17 mouse cellular contexts compared by ENCODE assay signal in genomic region chr5:120434231-120434735, GRCm38 (mm10). TPM values are rescaled to one million over a fixed set of nuclear protein-coding genes. Genes with fewer than 3 reads are reported as not detected.
DNase-seq lines count a peak whose midpoint lies in the region; ATAC-seq and TF ChIP-seq lines count a peak whose summit lies in the region.
"Had no signal": no experiment of that assay in that cellular context is flagged by ENCODE, and none has a peak within 500 bp of the region (broad histone marks: within the 10 kb centered on the region; RNA-seq: fewer than 3 reads in every experiment).

No protein-coding gene starts in this region.

- DNase-seq in R1 (ENCODE audit: low read depth, low spot score): peak; percentile 22
- no peak for DNase-seq in forebrain, embryonic 14.5 days (ENCODE audit: low spot score)
- DNase-seq in lung, adult 18-20 months: no peak
- no peak for DNase-seq in left cerebral cortex, adult 9 months (ENCODE audit: low spot score in 2 of 2)
- DNase-seq in gastrocnemius, adult 2 months: no peak
- DNase-seq in adrenal gland, postnatal 25 days: no peak
- DNase-seq: adrenal gland, postnatal 36 days; heart, postnatal 14 days; kidney, postnatal 25 days; liver; lung, embryonic 14.5 days had no signal

- peaks cover 17% of the 10 kb centered on the region for H3K4me1 ChIP-seq in forebrain, embryonic 14.5 days (ENCODE audit: control insufficient read depth, insufficient read depth, low read length)
- H3K4me1 ChIP-seq in hindbrain, embryonic 16.5 days (ENCODE audit: control insufficient read depth, insufficient read depth, low read depth, low read length): peaks cover 7% of the 10 kb centered on the region
- H3K4me1 ChIP-seq in midbrain, embryonic 16.5 days (ENCODE audit: control insufficient read depth, insufficient read depth, low read length): peaks cover 12% of the 10 kb centered on the region

- H3K9ac ChIP-seq in forebrain, embryonic 14.5 days (ENCODE audit: low read length): peak overlapping the region; percentile 43
- H3K9ac ChIP-seq in hindbrain, embryonic 16.5 days (ENCODE audit: low read depth, low read length): peak overlapping the region; percentile 63
- H3K9ac ChIP-seq in midbrain, embryonic 16.5 days (ENCODE audit: low read depth, low read length): peak overlapping the region; percentile 64
- H3K9ac ChIP-seq: lung, embryonic 14.5 days had no signal

- no peaks in the 10 kb centered on the region for H3K36me3 ChIP-seq in forebrain, embryonic 14.5 days (ENCODE audit: control insufficient read depth, insufficient read depth, low read length)
- H3K36me3 ChIP-seq in hindbrain, embryonic 16.5 days (ENCODE audit: control insufficient read depth, insufficient read depth, low read length): no peaks in the 10 kb centered on the region
- no peaks in the 10 kb centered on the region for H3K36me3 ChIP-seq in midbrain, embryonic 16.5 days (ENCODE audit: control insufficient read depth, insufficient read depth, low read length)

- intact Hi-C loops in gastrocnemius, adult 2 months (cut with DNase I): no loop called here

- no peak for TF ChIP-seq CTCF in gastrocnemius, adult 2 months (IDR thresholded peaks at IDR 0.05)

- H3K9me3 ChIP-seq in forebrain, embryonic 14.5 days (replicated peaks; ENCODE audit: control insufficient read depth, low read length): no peaks in the 10 kb centered on the region
- no peaks in the 10 kb centered on the region for H3K9me3 ChIP-seq in hindbrain, embryonic 16.5 days (ENCODE audit: control insufficient read depth, low read length)
- H3K9me3 ChIP-seq in midbrain, embryonic 16.5 days (replicated peaks; ENCODE audit: control insufficient read depth, low read length, poor library complexity, severe bottlenecking): no peaks in the 10 kb centered on the region
- H3K9me3 ChIP-seq: megakaryocyte, embryonic 14.5 days had no signal

- 3% methylated on average over 21 of the region's 21 CpGs for WGBS in forebrain, embryonic 14.5 days
- WGBS in hindbrain, embryonic 16.5 days: 3% methylated on average over 21 of the region's 21 CpGs
- 3% methylated on average over 21 of the region's 21 CpGs for WGBS in midbrain, embryonic 16.5 days

- no peak overlapping the region for H3K27ac ChIP-seq in forebrain, embryonic 14.5 days (ENCODE audit: low read depth, low read length)
- H3K27ac ChIP-seq in hindbrain, embryonic 16.5 days (ENCODE audit: low read depth, low read length): peak overlapping the region; percentile 73
- H3K27ac ChIP-seq in midbrain, embryonic 16.5 days (ENCODE audit: low read length): peak overlapping the region; percentile 89
- H3K27ac ChIP-seq in gastrocnemius, adult 2 months: no peak overlapping the region

- peak overlapping the region; percentile 58 for H3K4me2 ChIP-seq in forebrain, embryonic 14.5 days (ENCODE audit: low read length)
- peak overlapping the region; percentile 68 for H3K4me2 ChIP-seq in hindbrain, embryonic 16.5 days (ENCODE audit: low read length)
- peak overlapping the region; percentile 52 for H3K4me2 ChIP-seq in midbrain, embryonic 16.5 days (ENCODE audit: low read length)
- H3K4me2 ChIP-seq: lung, embryonic 14.5 days had no signal

- H3K4me3 ChIP-seq in forebrain, embryonic 14.5 days (ENCODE audit: low read depth, low read length): peak overlapping the region; percentile 38
- H3K4me3 ChIP-seq in hindbrain, embryonic 16.5 days (ENCODE audit: low read length): peak overlapping the region; percentile 49
- H3K4me3 ChIP-seq in midbrain, embryonic 16.5 days (ENCODE audit: low read depth, low read length): peak overlapping the region; percentile 57
- H3K4me3 ChIP-seq in gastrocnemius, adult 2 months: no peak overlapping the region
- H3K4me3 ChIP-seq: megakaryocyte, embryonic 14.5 days had no signal

- H3K27me3 ChIP-seq in forebrain, embryonic 14.5 days (replicated peaks; ENCODE audit: control insufficient read depth, insufficient read depth, low read length): peaks cover 91% of the 10 kb centered on the region
- H3K27me3 ChIP-seq in hindbrain, embryonic 16.5 days (replicated peaks; ENCODE audit: control insufficient read depth, insufficient read depth, low read length): peaks cover 27% of the 10 kb centered on the region
- peaks cover 21% of the 10 kb centered on the region for H3K27me3 ChIP-seq in midbrain, embryonic 16.5 days (ENCODE audit: control insufficient read depth, insufficient read depth, low read depth, low read length)

- ATAC-seq in forebrain, embryonic 14.5 days: no peak
- no peak for ATAC-seq in hindbrain, embryonic 16.5 days
- ATAC-seq in midbrain, embryonic 16.5 days: no peak
- ATAC-seq: intestine, embryonic 16.5 days had no signal

RNA-seq across cellular contexts. Expression of gene Lhx5, which starts 2.8 kb away (rescaled TPM):
- polyA plus RNA-seq in forebrain, embryonic 14.5 days (2014; fragmentation: Nextera tagmentation; extraction: Ambion mirVana): 3.5 and 5.1 TPM in 2 replicates
- polyA plus RNA-seq in hindbrain, embryonic 16.5 days (2015; fragmentation: Nextera tagmentation; extraction: Ambion mirVana): 20.1 and 24.3 TPM in 2 replicates
- polyA plus RNA-seq in midbrain, embryonic 16.5 days (2015; fragmentation: Nextera tagmentation; extraction: Ambion mirVana): 22.5 and 23.2 TPM in 2 replicates
- not detected for total RNA-seq in gastrocnemius, adult 2 months (2021)
- not detected in 2 replicates for total RNA-seq in adrenal gland, postnatal 25 days (2021)
- total RNA-seq: adrenal gland, postnatal 36 days; common myeloid progenitor, adult 5-6 weeks; heart, adult 8-10 months; heart, postnatal 14 days had no signal
- polyA plus RNA-seq: intestine, embryonic 16.5 days; lung, embryonic 14.5 days had no signal

RNA-seq across cellular contexts. Expression of gene Sdsl, which starts 38.3 kb away (rescaled TPM):
- 2.2 and 3.2 TPM in 2 replicates for polyA plus RNA-seq in forebrain, embryonic 14.5 days (2014; fragmentation: Nextera tagmentation; extraction: Ambion mirVana)
- 8.1 and 9.4 TPM in 2 replicates for polyA plus RNA-seq in hindbrain, embryonic 16.5 days (2015; fragmentation: Nextera tagmentation; extraction: Ambion mirVana)
- polyA plus RNA-seq in midbrain, embryonic 16.5 days (2015; fragmentation: Nextera tagmentation; extraction: Ambion mirVana): 5.1 and 5.6 TPM in 2 replicates
- total RNA-seq in gastrocnemius, adult 2 months (2021): 1 to 10 TPM in 1 of 2 experiments, under 1 TPM in 1; 0.41 to 1.1 TPM
- 65.0 and 99.0 TPM in 2 replicates for total RNA-seq in adrenal gland, postnatal 25 days (2021)

RNA-seq across cellular contexts. Expression of gene Sds, which starts 42.0 kb away (rescaled TPM):
- not detected in 2 replicates for polyA plus RNA-seq in forebrain, embryonic 14.5 days (2014; fragmentation: Nextera tagmentation; extraction: Ambion mirVana)
- polyA plus RNA-seq in hindbrain, embryonic 16.5 days (2015; fragmentation: Nextera tagmentation; extraction: Ambion mirVana): 0.40 and 0.80 TPM in 2 replicates
- 0.36 TPM in 1 of 2 replicates, not detected in the other for polyA plus RNA-seq in midbrain, embryonic 16.5 days (2015; fragmentation: Nextera tagmentation; extraction: Ambion mirVana)
- total RNA-seq in gastrocnemius, adult 2 months (2021): under 1 TPM; 0.26 to 0.70 TPM
- total RNA-seq in adrenal gland, postnatal 25 days (2021): 2.9 TPM in 1 of 2 replicates, not detected in the other
- total RNA-seq: common myeloid progenitor, adult 5-6 weeks; heart, postnatal 14 days had no signal
- polyA plus RNA-seq: lung, embryonic 14.5 days had no signal

Comparison
In these comparisons a context has a peak if more than half of its experiments do, and no peak if none do; other contexts are left out.
1. H3K27ac ChIP-seq: peak in hindbrain, embryonic 16.5 days (single experiment) and midbrain, embryonic 16.5 days (single experiment); none in forebrain, embryonic 14.5 days (single experiment) and gastrocnemius, adult 2 months (single experiment).
2. Peak in every context shown above with its lines, with median percentiles within 50 percentile points of each other: H3K4me2 ChIP-seq and H3K9ac ChIP-seq.